Mouse (Mus musculus): ENCODE results near the gene Ppm1m.

GRCm38 (mm10) chr9:106203990-106204851 lies 4.7 kb upstream of the Ppm1m start:
- TF ChIP-seq CTCF (IDR thresholded peaks at IDR 0.05; ENCODE audit: extremely low read depth, insufficient read depth, low read length) (no peak), POLR2A (IDR thresholded peaks at IDR 0.05; ENCODE audit: extremely low read depth, insufficient read depth, low read length) (no peak)
